Mouse (Mus musculus) liver, adult 10 weeks (tissue): ENCODE results near the gene Ston2. TPM values are rescaled to one million over a fixed set of nuclear protein-coding genes. Genes with fewer than 3 reads are reported as not detected.

ENCODE experiments used
- polyA plus RNA-seq: library from polyadenylated mRNA; stranded (reverse); fragments of 350-450 nt; fragmentation: Illumina TruSeq; extraction: RNeasy Lipid Tissue Mini Kit (QIAGEN cat#74804); gene quantifications from one replicate; pipeline ENCODE4 v1.2.3, GENCODE M21; 2014; ENCODE audit warnings: low read depth, low replicate concordance

Gene Ston2
- polyA plus RNA-seq = 3.6 TPM

GRCm38 (mm10) chr12:91787959-91788437 is at the start of gene Ston2:
Ston2 (minus strand) TSS chr12:91788387.

DNA sequence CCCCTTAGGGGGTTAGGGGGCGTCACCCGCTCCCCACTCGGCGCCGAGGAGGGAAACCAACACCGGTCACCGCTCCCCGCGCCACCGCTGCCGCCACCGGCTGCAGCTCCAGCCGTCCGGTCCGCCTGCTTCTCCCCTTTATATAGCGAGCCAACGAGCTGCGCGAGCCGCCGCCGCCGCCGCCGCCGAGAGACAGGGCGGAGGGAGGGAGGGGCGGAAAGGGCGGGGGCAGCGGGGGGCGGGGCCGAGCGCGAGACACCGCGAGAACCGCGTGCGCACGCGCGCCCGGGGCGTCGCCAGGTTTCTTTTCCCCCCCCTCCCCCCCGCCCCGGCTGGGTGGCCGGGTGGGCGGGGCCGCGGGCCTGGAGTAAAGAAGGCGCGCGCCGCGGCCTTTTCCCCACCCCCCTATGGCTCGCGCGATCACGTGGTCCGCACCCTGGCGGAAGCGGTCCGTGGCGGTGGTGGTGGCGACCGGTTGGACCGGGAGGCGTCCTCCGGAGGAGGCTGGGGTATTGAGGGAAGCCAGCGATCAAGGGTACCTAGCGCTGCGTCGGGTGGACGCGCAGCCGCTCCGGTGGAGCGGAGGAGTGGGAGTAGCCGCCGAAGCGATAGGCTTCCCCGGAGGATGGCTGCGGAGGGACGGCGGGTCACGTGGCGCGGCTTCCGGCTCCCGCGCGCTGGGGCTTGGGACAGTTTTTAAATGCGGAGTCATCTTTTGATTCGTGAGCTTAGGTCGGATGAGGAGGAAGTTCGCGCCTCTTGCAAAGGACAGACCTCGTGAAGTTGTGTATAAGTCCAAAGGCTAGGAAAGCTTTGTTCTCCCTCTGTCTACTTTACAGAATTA is 198.1 kb downstream of the Ston2 start, which contains the start of gene Gtf2a1:
TSS of gene Gtf2a1 (minus strand) at position 641 of the 844 bp plus-strand sequence.

Other genes with a start within 250 kb of the Ston2 start
- gene Gtf2a1, start 197.9 kb downstream of the Ston2 start, polyA plus RNA-seq = 20.8 TPM
- gene Sel1l, start 60.8 kb upstream of the Ston2 start, polyA plus RNA-seq = 101 TPM